Mouse (Mus musculus): ENCODE results near the gene Fam76b.

DNA sequence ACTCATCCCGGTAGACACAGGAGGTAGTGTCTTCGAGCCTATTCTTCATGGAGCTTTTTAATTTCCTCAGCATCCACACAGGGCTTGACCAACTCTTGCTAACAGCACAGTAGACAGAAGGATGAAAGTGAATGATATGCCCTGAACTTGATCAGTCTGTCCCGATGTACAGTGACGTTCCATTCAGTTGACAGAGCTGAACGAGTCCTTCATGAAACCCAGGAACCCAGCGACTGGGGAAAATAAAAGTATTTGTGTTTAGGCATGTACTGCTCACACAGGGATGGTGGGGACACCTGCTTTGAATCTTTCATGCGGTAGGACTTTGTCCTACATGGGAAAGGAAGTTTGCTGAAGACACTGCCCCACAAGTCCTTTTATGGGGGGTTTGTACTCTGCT is 67.4 kb downstream of the Fam76b start:
- TF ChIP-seq CTCF (conservative IDR thresholded peaks at IDR 0.05; ENCODE audit: low read length) (no peak), POU5F1 (IDR thresholded peaks at IDR 0.05; ENCODE audit: borderline replicate concordance, low read length) (no peak)

Measured in E14TG2a.4 (cell line).